Comparison of ENCODE assay signal across 12 mouse cellular contexts in the genomic region with DNA sequence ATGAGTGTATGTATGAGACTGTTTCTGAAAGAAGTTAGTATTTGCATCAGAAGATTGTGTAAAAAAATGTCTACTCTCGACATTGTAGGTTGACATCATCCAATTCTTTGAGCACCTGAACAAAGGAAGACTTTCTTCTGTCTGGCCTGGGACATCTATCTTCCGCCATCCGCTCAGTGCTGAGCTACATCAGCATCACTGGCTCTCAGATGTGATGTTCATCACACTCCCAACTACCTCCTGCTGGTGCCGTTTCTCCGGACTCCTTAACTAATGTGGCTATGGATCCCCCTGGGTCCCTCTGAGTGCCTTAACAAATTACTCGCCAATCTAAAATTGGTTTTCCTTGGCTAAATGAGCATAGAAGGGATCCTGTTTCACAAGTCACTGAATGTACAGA. TPM values are rescaled to one million over a fixed set of nuclear protein-coding genes. Genes with fewer than 3 reads are reported as not detected.
"Had no signal": no experiment of that assay in that cellular context is flagged by ENCODE, and none has a peak within 500 bp of the region (broad histone marks: within the 10 kb centered on the region; RNA-seq: fewer than 3 reads in every experiment).

No protein-coding gene starts in this region.

- H3K9me3 ChIP-seq: limb, embryonic 13.5 days; stomach, embryonic 15.5 days had no signal

- H3K4me2 ChIP-seq: limb, embryonic 13.5 days; stomach, embryonic 15.5 days had no signal

- H3K36me3 ChIP-seq: limb, embryonic 13.5 days; stomach, embryonic 15.5 days had no signal

- H3K4me3 ChIP-seq: limb, embryonic 13.5 days; myocyte; stomach, embryonic 15.5 days had no signal

- DNase-seq: kidney, adult 11 months; kidney, postnatal 14 days; left cerebral cortex, postnatal 4 days; lung, adult 18-20 months; right cerebral cortex, postnatal 14 days; thymus, adult 2 months; thymus, postnatal 25 days had no signal

- H3K27me3 ChIP-seq: stomach, embryonic 15.5 days had no signal

- H3K9ac ChIP-seq: limb, embryonic 13.5 days; liver, embryonic 14.5 days; stomach, embryonic 15.5 days had no signal

- H3K27ac ChIP-seq: limb, embryonic 13.5 days; liver, embryonic 14.5 days; stomach, embryonic 15.5 days had no signal

- H3K4me1 ChIP-seq: stomach, embryonic 15.5 days had no signal

RNA-seq across cellular contexts. Expression of a gene that starts 26.1 kb away (rescaled TPM):
- total RNA-seq: left cerebral cortex, postnatal 4 days; liver, adult 2 months had no signal
- polyA plus RNA-seq: liver, adult 2 months had no signal
